Comparison of ENCODE assay signal across 8 mouse cellular contexts in the genomic region with DNA sequence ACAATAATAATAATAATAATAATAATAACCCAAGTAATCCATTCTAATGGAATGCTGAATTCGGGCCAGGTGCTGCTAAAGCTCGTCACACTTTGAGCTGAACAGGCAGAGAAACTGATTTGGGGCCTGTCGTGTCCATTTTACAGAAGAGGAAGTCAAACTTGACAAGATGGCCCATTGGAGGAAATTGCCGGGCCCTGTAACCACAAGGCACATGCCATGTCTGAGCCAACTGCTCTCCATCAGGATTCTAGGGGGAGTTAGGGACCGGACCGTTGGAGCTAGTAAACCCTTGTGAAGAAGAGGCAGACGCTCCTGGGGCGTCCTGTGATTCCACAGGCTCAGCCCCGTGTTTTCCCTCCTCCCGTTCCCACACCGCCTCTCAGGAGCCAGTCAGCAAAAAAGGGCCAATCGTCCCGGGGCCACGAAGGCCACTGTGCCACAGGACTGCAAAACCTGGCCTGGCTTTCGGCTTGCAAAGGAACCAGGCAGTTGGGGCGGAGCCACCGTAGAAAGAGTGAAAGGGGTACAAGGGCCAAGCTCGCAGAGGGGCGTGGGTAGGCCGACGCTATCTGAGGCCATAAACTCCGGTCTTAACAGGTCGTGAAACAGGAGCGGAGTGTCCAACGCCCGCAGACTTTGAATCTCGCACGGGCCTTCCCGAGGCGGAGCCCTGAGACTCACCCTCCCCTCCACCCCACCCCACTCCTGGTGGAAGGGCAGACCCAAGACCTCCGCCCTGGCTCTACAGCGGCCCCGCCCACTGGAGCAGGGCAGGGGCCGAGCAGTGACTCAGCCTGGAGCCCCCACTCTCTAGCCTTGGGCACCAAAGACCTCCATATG. TPM values are rescaled to one million over a fixed set of nuclear protein-coding genes. Genes with fewer than 3 reads are reported as not detected.
DNase-seq lines count a peak whose midpoint lies in the region; ATAC-seq and TF ChIP-seq lines count a peak whose summit lies in the region.

No protein-coding gene starts in this region.

- WGBS in thymus, adult 2 months: 7% methylated on average over 34 of the region's 34 CpGs
- 3% methylated on average over 34 of the region's 34 CpGs for WGBS in embryonic facial prominence, embryonic 12.5 days
- 2% methylated on average over 34 of the region's 34 CpGs for WGBS in hindbrain, embryonic 10.5 days
- 3% methylated on average over 34 of the region's 34 CpGs for WGBS in limb, embryonic 13.5 days
- WGBS in midbrain, embryonic 11.5 days: 3% methylated on average over 34 of the region's 34 CpGs

- no peak for ATAC-seq in embryonic facial prominence, embryonic 12.5 days (ENCODE audit: insufficient number of reproducible peaks, insufficient read depth, low FRiP score, low TSS enrichment)
- peak; percentile 64; the same call in 1 of the 2 replicates for ATAC-seq in limb, embryonic 13.5 days (ENCODE audit: low FRiP score, low read depth)
- ATAC-seq in midbrain, embryonic 11.5 days (ENCODE audit: low FRiP score): peak; percentile 70
- no peak for ATAC-seq in inflammation-experienced regulatory T-cells, adult 6 months

- peaks cover 5% of the 10 kb centered on the region; the same call in 1 of the 2 replicates for H3K27me3 ChIP-seq in thymus, adult 2 months (ENCODE audit: control insufficient read depth, insufficient read depth, low read length)
- H3K27me3 ChIP-seq in embryonic facial prominence, embryonic 12.5 days: peaks cover 64% of the 10 kb centered on the region
- H3K27me3 ChIP-seq in hindbrain, embryonic 10.5 days (ENCODE audit: insufficient read depth, poor library complexity, severe bottlenecking): peaks cover 85% of the 10 kb centered on the region
- H3K27me3 ChIP-seq in limb, embryonic 13.5 days: peaks cover 62% of the 10 kb centered on the region
- H3K27me3 ChIP-seq in midbrain, embryonic 11.5 days (ENCODE audit: control insufficient read depth, insufficient read depth, low read length): peaks cover 43% of the 10 kb centered on the region

- H3K9ac ChIP-seq in embryonic facial prominence, embryonic 12.5 days: peak overlapping the region; percentile 44
- H3K9ac ChIP-seq in limb, embryonic 13.5 days: peak overlapping the region; percentile 61
- peak overlapping the region; percentile 49 for H3K9ac ChIP-seq in midbrain, embryonic 11.5 days (ENCODE audit: low read length)

- H3K4me3 ChIP-seq in thymus, adult 2 months (ENCODE audit: control insufficient read depth, insufficient read depth, low read length): peak overlapping the region; percentile 4; the same call in 1 of the 2 replicates
- peak overlapping the region; percentile 28 for H3K4me3 ChIP-seq in embryonic facial prominence, embryonic 12.5 days
- peak overlapping the region; percentile 46 for H3K4me3 ChIP-seq in hindbrain, embryonic 10.5 days
- peak overlapping the region; percentile 39 for H3K4me3 ChIP-seq in limb, embryonic 13.5 days
- H3K4me3 ChIP-seq in midbrain, embryonic 11.5 days (ENCODE audit: low read depth, low read length): peak overlapping the region; percentile 28

- peak overlapping the region; percentile 45 for H3K4me2 ChIP-seq in embryonic facial prominence, embryonic 12.5 days (replicated peaks)
- H3K4me2 ChIP-seq in limb, embryonic 13.5 days (replicated peaks): peak overlapping the region; percentile 63
- H3K4me2 ChIP-seq in midbrain, embryonic 11.5 days: peak overlapping the region; percentile 52

- no peak overlapping the region for H3K27ac ChIP-seq in thymus, adult 2 months (ENCODE audit: control insufficient read depth, insufficient read depth, low read length)
- H3K27ac ChIP-seq in embryonic facial prominence, embryonic 12.5 days: no peak overlapping the region; the same call in 1 of the 2 replicates
- peak overlapping the region; percentile 56 for H3K27ac ChIP-seq in hindbrain, embryonic 10.5 days
- H3K27ac ChIP-seq in limb, embryonic 13.5 days: no peak overlapping the region
- no peak overlapping the region for H3K27ac ChIP-seq in midbrain, embryonic 11.5 days (ENCODE audit: low read depth, low read length)

- no peak for TF ChIP-seq POLR2A in thymus, adult 2 months (IDR thresholded peaks at IDR 0.05; ENCODE audit: control insufficient read depth, extremely low read depth, insufficient read depth, low read length, poor library complexity)

- H3K4me1 ChIP-seq in thymus, adult 2 months (replicated peaks; ENCODE audit: control insufficient read depth, insufficient read depth, low read length): no peaks in the 10 kb centered on the region
- H3K4me1 ChIP-seq in embryonic facial prominence, embryonic 12.5 days: peaks cover 18% of the 10 kb centered on the region; the same call in 1 of the 2 replicates
- peaks cover 53% of the 10 kb centered on the region for H3K4me1 ChIP-seq in hindbrain, embryonic 10.5 days (replicated peaks)
- H3K4me1 ChIP-seq in limb, embryonic 13.5 days: peaks cover 31% of the 10 kb centered on the region
- no peaks in the 10 kb centered on the region; the same call in 1 of the 2 replicates for H3K4me1 ChIP-seq in midbrain, embryonic 11.5 days (ENCODE audit: control insufficient read depth, insufficient read depth, low read length)

- H3K9me3 ChIP-seq in embryonic facial prominence, embryonic 12.5 days: no peaks in the 10 kb centered on the region
- no peaks in the 10 kb centered on the region for H3K9me3 ChIP-seq in hindbrain, embryonic 10.5 days
- no peaks in the 10 kb centered on the region for H3K9me3 ChIP-seq in limb, embryonic 13.5 days
- no peaks in the 10 kb centered on the region for H3K9me3 ChIP-seq in midbrain, embryonic 11.5 days (ENCODE audit: control insufficient read depth, low read length)

- H3K36me3 ChIP-seq in thymus, adult 2 months (ENCODE audit: control insufficient read depth, insufficient read depth, low read length): no peaks in the 10 kb centered on the region
- no peaks in the 10 kb centered on the region for H3K36me3 ChIP-seq in embryonic facial prominence, embryonic 12.5 days
- no peaks in the 10 kb centered on the region for H3K36me3 ChIP-seq in hindbrain, embryonic 10.5 days
- no peaks in the 10 kb centered on the region for H3K36me3 ChIP-seq in limb, embryonic 13.5 days
- no peaks in the 10 kb centered on the region for H3K36me3 ChIP-seq in midbrain, embryonic 11.5 days (ENCODE audit: control insufficient read depth, insufficient read depth, low read length)

- no peak for TF ChIP-seq CTCF in thymus, adult 2 months (IDR thresholded peaks at IDR 0.05; ENCODE audit: borderline replicate concordance, control insufficient read depth, extremely low read depth, insufficient read depth, low read length, poor library complexity)

- DNase-seq in thymus, adult 2 months: no peak
- DNase-seq in thymus, adult 18-20 months: no peak
- DNase-seq in hindbrain, embryonic 10.5 days (ENCODE audit: low spot score): peak; percentile 84
- DNase-seq in midbrain, embryonic 11.5 days (ENCODE audit: low spot score, missing footprints): peak; percentile 97
- DNase-seq in right cerebral cortex, adult 18-20 months: no peak

RNA-seq across cellular contexts. Expression of a gene that starts 1.4 kb away (rescaled TPM):
- 220 and 270 TPM in 2 replicates for polyA plus RNA-seq in thymus, adult 2 months (2012; rRNA removed)
- 45.6 and 56.5 TPM in 2 replicates for polyA plus RNA-seq in embryonic facial prominence, embryonic 12.5 days (2016; fragmentation: Nextera tagmentation; extraction: Ambion mirVana)
- 43.1 and 55.5 TPM in 2 replicates for polyA plus RNA-seq in hindbrain, embryonic 10.5 days (2016; fragmentation: Nextera tagmentation; extraction: Ambion mirVana)
- 7.3 and 7.8 TPM in 2 replicates for polyA plus RNA-seq in limb, embryonic 13.5 days (2015; fragmentation: Nextera tagmentation; extraction: Ambion mirVana)
- 9.2 and 10.2 TPM in 2 replicates for polyA plus RNA-seq in midbrain, embryonic 11.5 days (2014; fragmentation: Nextera tagmentation; extraction: Ambion mirVana)
- under 1 TPM in 1 of 3 experiments, not detected in 2; 0.23 TPM for polyA plus RNA-seq in inflammation-experienced regulatory T-cells, adult 6 months (2017; shearing (Covaris generic))

RNA-seq across cellular contexts. Expression of a gene that starts 25.1 kb away (rescaled TPM):
- 197 and 219 TPM in 2 replicates for polyA plus RNA-seq in thymus, adult 2 months (2012; rRNA removed)
- 47.5 and 50.6 TPM in 2 replicates for polyA plus RNA-seq in embryonic facial prominence, embryonic 12.5 days (2016; fragmentation: Nextera tagmentation; extraction: Ambion mirVana)
- 38.6 and 53.5 TPM in 2 replicates for polyA plus RNA-seq in hindbrain, embryonic 10.5 days (2016; fragmentation: Nextera tagmentation; extraction: Ambion mirVana)
- 20.9 and 21.2 TPM in 2 replicates for polyA plus RNA-seq in limb, embryonic 13.5 days (2015; fragmentation: Nextera tagmentation; extraction: Ambion mirVana)
- polyA plus RNA-seq in midbrain, embryonic 11.5 days (2014; fragmentation: Nextera tagmentation; extraction: Ambion mirVana): 5.0 and 5.6 TPM in 2 replicates
- polyA plus RNA-seq in inflammation-experienced regulatory T-cells, adult 6 months (2017; shearing (Covaris generic)): 1 to 10 TPM in 2 of 3 experiments, under 1 TPM in 1; 0.41 to 1.2 (median 1.2) TPM

RNA-seq across cellular contexts. Expression of a gene that starts 48.8 kb away (rescaled TPM):
- polyA plus RNA-seq in thymus, adult 2 months (2012; rRNA removed): 0.82 and 0.94 TPM in 2 replicates
- polyA plus RNA-seq in embryonic facial prominence, embryonic 12.5 days (2016; fragmentation: Nextera tagmentation; extraction: Ambion mirVana): 0.13 TPM in 1 of 2 replicates, not detected in the other
- not detected in 2 replicates for polyA plus RNA-seq in hindbrain, embryonic 10.5 days (2016; fragmentation: Nextera tagmentation; extraction: Ambion mirVana)
- 0.06 TPM in 1 of 2 replicates, not detected in the other for polyA plus RNA-seq in limb, embryonic 13.5 days (2015; fragmentation: Nextera tagmentation; extraction: Ambion mirVana)
- polyA plus RNA-seq in midbrain, embryonic 11.5 days (2014; fragmentation: Nextera tagmentation; extraction: Ambion mirVana): not detected in 2 replicates
- not detected for polyA plus RNA-seq in inflammation-experienced regulatory T-cells, adult 6 months (2017; shearing (Covaris generic))

Comparison
In these comparisons a context has a peak if more than half of its experiments do, and no peak if none do; other contexts are left out.
1. DNase-seq: peak in hindbrain, embryonic 10.5 days (single experiment) and midbrain, embryonic 11.5 days (single experiment); none in thymus, adult 2 months (single experiment), thymus, adult 18-20 months (0 of 2) and right cerebral cortex, adult 18-20 months (single experiment).
2. ATAC-seq: peak in limb, embryonic 13.5 days (single experiment) and midbrain, embryonic 11.5 days (single experiment); none in embryonic facial prominence, embryonic 12.5 days (single experiment) and inflammation-experienced regulatory T-cells, adult 6 months (single experiment).
3. Peak in every context shown above with its lines, with median percentiles within 50 percentile points of each other: H3K4me3 ChIP-seq, H3K4me2 ChIP-seq and H3K9ac ChIP-seq.